Mouse (Mus musculus): Measurements from ENCODE around the gene Efna2. TPM values are rescaled to one million over a fixed set of nuclear protein-coding genes. Genes with fewer than 3 reads are reported as not detected.

Gene Efna2
- polyA plus RNA-seq, 1 experiment, result 57.2 TPM

GRCm38 (mm10) chr10:80144159-80144558 is 35.1 kb upstream of the Efna2 start:
- DNase-seq (ENCODE audit: low read depth), result no peak
- no peak for TF ChIP-seq POLR2A (IDR thresholded peaks at IDR 0.05; ENCODE audit: borderline replicate concordance, extremely low read depth, insufficient read depth, insufficient read length, poor library complexity, severe bottlenecking)
- no peak for TF ChIP-seq CTCF (IDR thresholded peaks at IDR 0.05; ENCODE audit: borderline replicate concordance, extremely low read depth, insufficient read depth, insufficient read length)

GRCm38 (mm10) chr10:80144864-80145838 is 34.1 kb upstream of the Efna2 start:
- TF ChIP-seq POLR2A (IDR thresholded peaks at IDR 0.05; ENCODE audit: borderline replicate concordance, extremely low read depth, insufficient read depth, insufficient read length, poor library complexity, severe bottlenecking), result no peak
- peak; percentile 85 for TF ChIP-seq CTCF (IDR thresholded peaks at IDR 0.05; ENCODE audit: borderline replicate concordance, extremely low read depth, insufficient read depth, insufficient read length)
- DNase-seq (ENCODE audit: low read depth), result peak; percentile 73

- no peak for DNase-seq (ENCODE audit: low read depth)
- no peak for TF ChIP-seq CTCF (IDR thresholded peaks at IDR 0.05; ENCODE audit: borderline replicate concordance, extremely low read depth, insufficient read depth, insufficient read length)
- no peak for TF ChIP-seq POLR2A (IDR thresholded peaks at IDR 0.05; ENCODE audit: borderline replicate concordance, extremely low read depth, insufficient read depth, insufficient read length, poor library complexity, severe bottlenecking)
Observed at GRCm38 (mm10) chr10:80145896-80146295, 33.4 kb upstream of the Efna2 start.

- no peak for DNase-seq (ENCODE audit: low read depth)
- no peak for TF ChIP-seq POLR2A (IDR thresholded peaks at IDR 0.05; ENCODE audit: borderline replicate concordance, extremely low read depth, insufficient read depth, insufficient read length, poor library complexity, severe bottlenecking)
- no peak for TF ChIP-seq CTCF (IDR thresholded peaks at IDR 0.05; ENCODE audit: borderline replicate concordance, extremely low read depth, insufficient read depth, insufficient read length)
Observed at GRCm38 (mm10) chr10:80146568-80147011, 32.7 kb upstream of the Efna2 start.

GRCm38 (mm10) chr10:80147146-80147718 is 32.0 kb upstream of the Efna2 start:
- no peak for DNase-seq (ENCODE audit: low read depth)
- no peak for TF ChIP-seq POLR2A (IDR thresholded peaks at IDR 0.05; ENCODE audit: borderline replicate concordance, extremely low read depth, insufficient read depth, insufficient read length, poor library complexity, severe bottlenecking)

GRCm38 (mm10) chr10:80147719-80148601 is 31.3 kb upstream of the Efna2 start, which contains the start of gene Midn:
Gene Midn (plus strand): TSS chr10:80148272.
- DNase-seq (ENCODE audit: low read depth), result peak; percentile 83
- TF ChIP-seq POLR2A (IDR thresholded peaks at IDR 0.05; ENCODE audit: borderline replicate concordance, extremely low read depth, insufficient read depth, insufficient read length, poor library complexity, severe bottlenecking), result peak; percentile 49; the same call in 1 of the 2 replicates
- TF ChIP-seq CTCF (IDR thresholded peaks at IDR 0.05; ENCODE audit: borderline replicate concordance, extremely low read depth, insufficient read depth, insufficient read length), result peak; percentile 53; the same call in 1 of the 2 replicates

- DNase-seq (ENCODE audit: low read depth), result peak; percentile 98
Observed at GRCm38 (mm10) chr10:80148610-80149290, 30.5 kb upstream of the Efna2 start.

GRCm38 (mm10) chr10:80149291-80150225 is 29.7 kb upstream of the Efna2 start:
- peak; percentile 100 for DNase-seq (ENCODE audit: low read depth)
- peak; percentile 72; the same call in 1 of the 2 replicates for TF ChIP-seq POLR2A (IDR thresholded peaks at IDR 0.05; ENCODE audit: borderline replicate concordance, extremely low read depth, insufficient read depth, insufficient read length, poor library complexity, severe bottlenecking)
- no peak for TF ChIP-seq CTCF (IDR thresholded peaks at IDR 0.05; ENCODE audit: borderline replicate concordance, extremely low read depth, insufficient read depth, insufficient read length)

More at GRCm38 (mm10) chr10:80148610-80149290, 30.5 kb upstream of the Efna2 start:
- TF ChIP-seq CTCF (IDR thresholded peaks at IDR 0.05; ENCODE audit: borderline replicate concordance, extremely low read depth, insufficient read depth, insufficient read length), result peak; percentile 65
- TF ChIP-seq POLR2A (IDR thresholded peaks at IDR 0.05; ENCODE audit: borderline replicate concordance, extremely low read depth, insufficient read depth, insufficient read length, poor library complexity, severe bottlenecking), result peak; percentile 29; the same call in 1 of the 2 replicates
